Mouse (Mus musculus) left cerebral cortex, adult 2 months (tissue): ENCODE data around the gene Gpatch8. TPM values are rescaled to one million over a fixed set of nuclear protein-coding genes. Genes with fewer than 3 reads are reported as not detected.

Source experiments
- DNase-seq, 2 experiments: peaks; one replicate each; pipeline ENCODE4 v3.0.0; 2021 to 2022; ENCODE audit warnings: low spot score in 2 of 2, mixed read lengths in 1 of 2; ENCODE audit errors: extremely low spot score in 1 of 2
- H3K27ac ChIP-seq: fragments of 200-600 bp; 2 replicates; pipeline ENCODE4 v1.8.1; 2022
- H3K4me3 ChIP-seq: fragments of 200-600 bp; 2 replicates; pipeline ENCODE4 v1.8.1; 2022
- CTCF ChIP-seq: fragments of 200-600 bp; IDR thresholded peaks from 2 replicates; pipeline ENCODE4 v1.8.1; 2022; ENCODE audit warnings: antibody characterized with exemption, mild to moderate bottlenecking, moderate library complexity
- intact Hi-C: fragments of 180-260 bp; cut with DNase I; formaldehyde crosslinking; loops from one replicate; pipeline ENCODE4 v1.15.1; 2025
- total RNA-seq, 2 experiments: library from RNA; stranded (reverse); gene quantifications; 2 replicates each; pipeline ENCODE4 v1.2.3; 2021

The Gpatch8 gene
- total RNA-seq, 2 experiments from 2014 or later, result 57.1 to 60.5 TPM

DNA sequence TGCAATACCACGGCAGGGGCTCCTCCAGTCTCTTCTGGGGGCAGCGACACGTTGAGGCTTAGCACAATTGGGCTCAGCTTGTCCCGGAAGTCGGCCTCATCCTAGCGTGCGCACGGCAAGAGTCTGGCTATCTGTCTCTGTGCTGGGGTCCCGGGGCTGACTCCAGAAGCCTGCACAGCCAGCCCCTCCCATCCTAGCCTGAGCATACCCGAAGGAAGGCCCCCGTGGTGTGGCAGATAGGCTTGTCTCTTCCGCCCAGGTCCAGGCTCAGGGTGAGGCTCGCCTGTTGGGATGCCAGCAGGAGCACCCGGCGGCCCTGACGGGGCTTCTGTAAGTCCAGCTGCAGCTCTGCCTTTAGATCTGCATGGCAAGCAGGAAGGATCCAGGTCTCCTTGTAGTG lies 95.7 kb downstream of the Gpatch8 start:
- intact Hi-C loops, result no loop called here
- H3K4me3 ChIP-seq, result no peak overlapping the region
- DNase-seq, result no peak
- TF ChIP-seq CTCF, result no peak
- no peak overlapping the region for H3K27ac ChIP-seq

DNA sequence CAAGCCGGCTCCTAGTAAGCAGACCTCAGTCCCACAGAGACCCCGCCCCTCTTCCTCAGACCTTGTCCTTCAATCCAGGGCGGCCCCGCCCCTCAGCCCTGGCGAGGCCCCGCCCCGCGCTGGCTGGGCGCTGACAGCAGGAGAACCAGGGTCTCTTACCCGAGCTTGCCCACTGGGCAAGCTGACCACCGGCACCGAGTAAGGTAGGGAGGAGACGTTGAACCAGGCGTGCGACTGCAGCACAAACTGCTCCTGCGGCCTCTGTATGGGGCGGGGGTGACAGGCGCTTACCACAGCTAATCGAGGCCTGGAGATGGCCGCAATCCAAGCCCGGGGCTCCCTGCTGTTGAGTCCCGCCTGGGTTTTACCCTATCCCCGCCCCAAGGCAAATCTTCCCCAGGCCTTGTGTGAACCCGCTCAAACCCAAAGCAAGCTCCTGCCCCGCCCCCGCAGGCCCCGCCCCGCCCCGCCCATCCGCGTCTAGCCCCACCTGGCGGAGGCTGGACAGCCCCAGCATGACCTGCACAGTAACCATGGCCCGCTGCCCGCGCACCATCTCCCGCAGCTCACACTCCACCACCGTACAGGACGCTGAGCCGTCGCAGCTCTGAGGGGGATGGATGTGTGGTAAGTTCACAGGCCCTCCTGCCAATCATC lies 100.3 kb downstream of the Gpatch8 start:
- peak overlapping the region; percentile 74 for H3K27ac ChIP-seq
- no peak for DNase-seq
- peak overlapping the region; percentile 57 for H3K4me3 ChIP-seq
- peak; percentile 27 for TF ChIP-seq CTCF
- intact Hi-C loops, result no loop called here

DNA sequence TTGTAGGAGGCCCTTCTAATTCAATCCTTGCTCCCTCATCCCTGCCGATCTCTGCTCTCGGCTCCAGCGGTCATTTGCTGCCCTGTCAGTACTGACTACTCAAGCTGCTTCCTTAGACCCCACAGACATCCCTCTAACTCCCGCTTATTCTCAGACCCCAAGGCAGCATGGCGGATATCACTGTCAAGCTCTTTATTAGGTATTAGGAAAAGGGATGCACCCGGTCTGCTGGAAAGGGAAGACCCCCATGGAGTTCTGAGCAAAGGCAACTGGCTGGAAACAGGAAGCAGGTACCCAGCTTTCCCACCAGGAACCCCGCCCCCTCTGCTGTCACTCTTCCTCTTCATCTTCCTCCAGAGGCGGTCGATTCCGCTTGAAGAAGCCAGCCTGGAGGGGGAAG lies 103.1 kb downstream of the Gpatch8 start:
- no peak for TF ChIP-seq CTCF
- no peak overlapping the region for H3K4me3 ChIP-seq
- DNase-seq, result no peak
- H3K27ac ChIP-seq, result no peak overlapping the region
- intact Hi-C loops, result no loop called here

DNA sequence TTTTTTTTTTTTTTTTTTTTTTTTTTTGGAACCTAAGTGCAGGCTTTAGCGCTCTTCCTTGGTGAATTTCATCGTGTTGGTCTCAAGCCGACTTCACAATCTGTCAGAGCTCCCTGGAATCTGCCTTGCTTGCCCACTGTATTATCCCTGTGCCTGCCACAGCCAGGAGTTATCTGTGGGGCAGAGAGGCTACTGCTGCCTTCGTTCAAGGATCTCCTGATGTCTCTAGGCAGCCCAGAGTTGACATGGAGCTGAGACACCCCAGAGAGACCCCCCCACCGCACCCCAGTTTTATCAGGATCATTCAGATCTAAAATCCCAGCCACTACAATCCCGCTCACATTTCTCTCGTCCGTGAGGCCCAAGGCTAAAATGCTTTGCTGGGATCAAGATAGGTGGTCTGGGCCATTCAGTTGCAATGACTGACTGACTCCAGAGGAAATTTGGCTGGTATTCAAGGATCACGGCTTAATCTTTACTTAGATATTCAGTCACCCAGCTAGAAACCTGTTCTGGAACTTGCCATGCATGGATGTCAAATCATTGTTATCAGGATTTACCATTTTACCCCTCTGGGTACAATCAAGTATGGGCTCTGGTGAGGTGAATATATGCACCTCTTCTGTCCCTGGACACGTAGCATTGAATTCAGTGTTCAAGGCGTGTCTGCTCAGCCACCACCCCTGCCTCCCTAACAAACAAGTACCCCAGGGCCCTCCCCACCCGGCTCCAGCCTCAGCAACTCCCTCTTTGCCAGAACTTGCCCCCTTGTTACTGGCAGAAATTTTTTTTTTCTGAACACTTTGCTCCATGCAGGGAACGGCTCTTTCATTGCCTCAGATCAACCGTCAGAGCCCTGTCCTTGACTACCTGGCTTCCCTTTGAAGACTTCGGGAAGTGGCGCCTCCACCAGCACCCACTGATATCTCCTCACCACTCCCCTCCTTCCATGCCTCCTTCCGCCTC lies 106.9 kb downstream of the Gpatch8 start:
- peak overlapping the region; percentile 91 for H3K27ac ChIP-seq
- no peak overlapping the region for H3K4me3 ChIP-seq
- intact Hi-C loops, result no loop called here
- DNase-seq, result no peak
- TF ChIP-seq CTCF, result no peak

DNA sequence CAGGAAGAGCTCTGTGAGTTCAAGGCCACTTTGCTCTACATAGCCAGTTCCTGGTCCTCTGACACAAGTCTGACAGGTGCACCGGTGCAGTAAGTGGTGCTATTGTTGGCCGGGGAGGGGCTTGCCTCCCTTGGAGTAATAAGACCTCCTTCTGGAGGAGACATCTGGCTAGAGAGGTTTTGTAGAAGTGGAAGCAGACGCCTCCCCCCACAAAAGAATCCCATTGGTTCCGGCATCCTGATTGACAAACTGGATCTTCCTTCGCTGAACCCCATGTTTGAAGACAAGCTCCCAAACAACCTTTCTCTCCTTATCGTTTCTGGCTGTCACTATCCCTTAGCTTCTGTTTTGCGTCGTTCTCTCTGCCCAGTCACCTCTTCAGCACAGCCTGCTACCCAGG lies 107.9 kb downstream of the Gpatch8 start:
- peak overlapping the region; percentile 91 for H3K27ac ChIP-seq
- TF ChIP-seq CTCF, result no peak
- peak overlapping the region; percentile 31 for H3K4me3 ChIP-seq
- intact Hi-C loops, result no loop called here
- peak; percentile 46 to 48 for DNase-seq

DNA sequence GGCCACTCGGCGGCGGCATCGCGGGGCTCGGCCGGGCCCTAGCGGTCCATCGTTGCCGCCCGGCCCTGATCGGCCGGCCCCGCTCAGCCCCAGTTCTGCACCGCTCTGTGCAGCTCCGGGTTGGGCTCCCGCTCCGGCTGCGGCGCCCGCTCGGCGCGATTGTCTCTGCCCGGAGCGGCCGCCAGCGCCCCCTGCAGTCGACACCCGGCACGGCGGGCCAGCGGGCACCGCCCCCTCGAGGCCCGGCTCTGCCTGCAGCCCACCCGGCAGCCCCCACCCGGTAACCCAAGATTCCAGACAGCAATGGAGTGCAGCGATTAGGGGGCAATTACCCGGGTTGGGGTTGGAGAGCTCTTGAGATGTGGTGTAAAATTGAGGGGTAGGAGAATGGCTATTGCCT lies 108.7 kb downstream of the Gpatch8 start, which contains the start of gene Fam171a2:
Gene Fam171a2, minus strand, starts transcription at position 186 of the 400 bp plus-strand sequence.
- DNase-seq, result peak; percentile 83 to 89
- H3K4me3 ChIP-seq, result peak within 1 kb of the TSS; percentile 91
- intact Hi-C loops, result no loop called here
- H3K27ac ChIP-seq, result peak within 1 kb of the TSS; percentile 97
- peak; percentile 91 for TF ChIP-seq CTCF

DNA sequence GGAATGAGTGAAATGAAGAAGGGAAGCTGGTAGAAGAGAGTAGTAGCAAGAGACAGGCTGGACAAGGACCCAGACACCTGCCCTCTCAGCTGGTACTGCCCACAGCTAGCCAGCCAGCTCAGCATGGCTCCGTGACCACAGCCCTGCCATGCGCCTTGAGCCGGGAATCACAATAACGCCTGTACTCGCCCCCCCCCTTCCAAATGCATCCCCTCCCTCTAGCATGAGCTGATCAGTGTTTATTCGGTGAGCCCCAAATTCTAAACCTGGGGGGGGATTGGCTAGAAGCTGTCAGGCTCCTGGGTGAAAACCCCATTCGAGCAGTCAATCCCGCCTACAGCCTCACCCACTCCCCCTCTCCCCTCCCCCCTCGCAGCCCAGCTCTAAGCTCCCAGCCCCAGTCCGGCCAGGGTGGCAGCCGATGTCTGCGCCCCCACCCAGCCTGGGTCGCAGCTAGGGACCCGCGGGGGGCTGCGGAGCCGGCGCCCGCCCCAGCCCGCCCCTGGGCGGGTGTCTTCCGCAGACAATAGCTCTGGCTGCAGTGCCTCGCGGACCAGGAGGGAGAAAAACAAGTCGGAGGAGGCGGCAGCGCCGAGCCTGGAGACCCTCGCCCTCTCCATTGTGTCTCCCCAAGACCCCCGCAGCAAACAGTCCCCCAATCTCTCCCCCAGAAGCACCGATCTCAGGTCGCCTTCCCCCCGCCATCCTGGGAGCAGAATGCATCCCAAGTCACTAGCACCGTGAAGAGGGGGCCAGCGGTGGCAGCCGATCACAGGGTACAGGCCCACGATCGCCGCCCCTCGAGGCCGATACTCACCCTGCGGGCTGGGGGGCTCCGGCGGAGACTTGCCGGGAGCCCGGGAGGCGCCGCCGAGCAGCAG lies 109.4 kb downstream of the Gpatch8 start:
- Histone ChIP-seq H3K27ac (peak overlapping the region; percentile 97), H3K4me3 (peak overlapping the region; percentile 91)
- intact Hi-C loops, result no loop called here
- TF ChIP-seq CTCF, result no peak
- DNase-seq, result peak; percentile 42 to 43

DNA sequence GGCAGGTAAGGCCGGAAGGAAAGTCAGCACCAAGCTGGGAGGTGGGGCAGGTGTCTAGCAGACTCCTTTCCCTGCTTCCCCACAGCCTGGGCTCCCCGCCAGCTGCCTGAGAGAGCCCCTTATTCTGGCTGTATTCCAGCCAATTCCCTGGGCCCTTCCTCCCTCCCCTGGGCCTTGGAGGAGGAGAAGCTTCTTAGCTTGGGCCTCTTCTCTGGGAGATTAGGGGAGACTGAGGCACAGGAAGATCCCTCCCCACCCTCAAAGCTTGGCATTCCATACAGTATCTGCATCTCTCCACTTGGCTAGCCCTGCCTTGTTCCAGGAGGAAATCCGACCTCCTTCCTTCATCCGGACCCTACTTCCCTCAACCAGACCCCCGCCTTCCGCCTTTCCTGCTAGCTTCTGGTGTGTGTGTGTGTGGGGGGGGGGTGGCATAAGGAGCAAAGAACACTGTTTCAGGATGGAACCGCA lies 110.3 kb downstream of the Gpatch8 start:
- Histone ChIP-seq H3K27ac (peak overlapping the region; percentile 97), H3K4me3 (peak overlapping the region; percentile 91)
- peak; percentile 41 to 47 for DNase-seq
- intact Hi-C loops, result no loop called here
- no peak for TF ChIP-seq CTCF

DNA sequence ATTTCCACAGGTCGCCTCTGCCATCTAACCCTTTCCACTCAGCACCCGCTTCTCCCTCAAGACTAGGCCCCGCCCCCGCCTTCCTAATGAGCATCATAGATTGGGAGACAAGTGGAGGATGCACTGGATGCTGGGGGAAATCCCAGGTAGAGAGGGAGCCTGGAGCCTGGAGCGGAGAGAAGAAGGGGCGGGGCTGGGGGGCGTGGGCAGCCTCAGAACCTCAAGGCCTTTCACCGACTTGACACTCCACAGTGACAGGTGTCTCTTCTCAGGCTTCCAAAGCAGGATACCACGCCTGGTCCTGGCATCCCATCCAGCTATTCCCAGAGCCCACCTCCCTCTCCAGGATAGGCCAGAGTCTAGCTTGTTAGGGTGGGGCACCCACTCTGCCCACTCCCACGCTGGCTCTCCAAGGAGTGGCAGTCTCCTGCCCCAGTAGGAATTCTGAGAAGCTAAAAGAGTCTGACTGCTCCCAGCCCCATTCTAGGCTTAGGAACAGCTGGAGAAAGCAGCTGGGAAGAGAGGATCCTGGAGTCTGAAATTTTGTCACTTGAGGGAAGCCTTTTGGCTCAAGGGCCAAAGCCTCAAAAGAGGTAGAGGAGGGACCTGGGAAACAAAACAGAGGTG lies 110.8 kb downstream of the Gpatch8 start:
- Histone ChIP-seq H3K27ac (peak overlapping the region; percentile 97), H3K4me3 (peak overlapping the region; percentile 91)
- no peak for TF ChIP-seq CTCF
- DNase-seq, result peak in 1 of 2 experiments; percentile 42
- intact Hi-C loops, result no loop called here

DNA sequence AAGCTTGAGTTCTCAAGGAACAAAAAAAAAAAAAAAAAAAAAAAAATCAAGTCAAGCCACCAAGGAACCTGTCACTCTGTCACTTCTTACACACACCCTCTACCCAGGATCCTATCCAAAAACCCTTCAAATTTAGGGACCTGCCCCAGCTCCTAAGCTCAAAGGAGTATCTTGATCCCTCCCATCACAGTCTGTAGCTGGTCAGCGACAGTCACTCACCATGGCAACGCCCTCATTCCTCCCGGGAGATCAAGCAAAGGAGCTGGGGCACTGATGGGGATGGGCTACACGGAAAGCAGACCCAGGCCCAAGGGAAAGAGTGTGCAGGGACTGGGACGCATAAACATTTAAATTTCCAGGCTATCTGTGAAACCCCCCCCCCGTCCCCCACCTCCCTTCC lies 111.4 kb downstream of the Gpatch8 start:
- intact Hi-C loops, result no loop called here
- no peak for TF ChIP-seq CTCF
- Histone ChIP-seq H3K27ac (no peak overlapping the region), H3K4me3 (no peak overlapping the region)
- DNase-seq, result no peak

DNA sequence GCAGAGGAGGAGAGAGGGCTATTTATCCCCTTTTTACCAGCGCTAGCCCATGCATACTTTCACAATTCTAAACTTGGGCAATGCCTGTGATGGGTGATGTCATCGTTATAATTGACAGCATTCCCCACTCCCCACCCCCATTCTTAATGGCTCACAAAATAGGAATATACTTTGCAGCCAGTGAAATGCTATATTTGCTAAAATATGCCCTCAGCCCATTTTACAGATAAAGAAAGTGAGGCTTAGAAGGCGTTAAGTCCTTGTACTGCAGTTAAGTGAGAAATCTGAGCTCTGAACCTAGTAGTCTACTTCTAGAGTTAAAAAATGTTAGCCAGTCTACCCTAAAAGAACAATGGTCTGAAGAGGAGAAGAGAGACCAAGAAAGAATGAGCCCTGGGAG lies 111.9 kb downstream of the Gpatch8 start:
- TF ChIP-seq CTCF, result no peak
- H3K27ac ChIP-seq, result no peak overlapping the region
- DNase-seq, result no peak
- no peak overlapping the region for H3K4me3 ChIP-seq
- intact Hi-C loops, result no loop called here
